Comparison of ENCODE assay signal across 21 mouse cellular contexts in the genomic region with DNA sequence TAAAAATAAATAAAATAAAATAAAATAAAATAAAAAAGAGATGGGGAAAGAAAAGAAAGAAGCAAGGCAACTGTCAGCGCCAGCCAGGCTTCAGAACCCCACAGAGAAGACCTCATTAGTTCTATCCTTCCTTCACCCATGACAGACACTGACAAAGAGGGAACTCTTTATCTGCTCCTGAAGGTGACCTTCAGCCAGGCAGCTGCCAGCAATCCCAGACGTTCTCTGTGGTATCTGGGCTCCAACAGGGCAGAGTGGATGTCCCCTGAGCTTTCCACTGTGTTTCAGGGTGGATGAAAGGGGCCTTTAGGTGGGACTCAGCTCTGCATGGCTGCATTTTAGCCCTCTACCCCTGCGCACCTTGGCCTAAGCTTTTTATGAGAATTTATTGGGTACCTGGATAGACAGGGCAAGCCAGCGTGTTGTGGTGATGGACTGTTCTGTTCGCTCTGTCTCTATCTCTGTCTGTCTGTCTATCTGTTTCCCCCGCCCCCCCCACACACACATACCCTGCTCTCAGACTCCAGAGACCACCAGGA. TPM values are rescaled to one million over a fixed set of nuclear protein-coding genes. Genes with fewer than 3 reads are reported as not detected.
DNase-seq lines count a peak whose midpoint lies in the region; ATAC-seq and TF ChIP-seq lines count a peak whose summit lies in the region.
"Had no signal": no experiment of that assay in that cellular context is flagged by ENCODE, and none has a peak within 500 bp of the region (broad histone marks: within the 10 kb centered on the region; RNA-seq: fewer than 3 reads in every experiment).

No protein-coding gene starts in this region.

- 0 out of 2 replicates have a peak, but pooled peaks have one; percentile 29 for ATAC-seq in hindbrain, postnatal 0 days
- no peak for ATAC-seq in hindbrain, embryonic 11.5 days (ENCODE audit: low FRiP score)
- peak; percentile 65; the same call in 1 of the 2 replicates for ATAC-seq in heart, embryonic 15.5 days (replicated peaks; ENCODE audit: insufficient number of reproducible peaks, insufficient read depth, low FRiP score, low read depth)
- no peak for ATAC-seq in limb, embryonic 12.5 days (ENCODE audit: insufficient number of reproducible peaks, insufficient read depth, low FRiP score, low TSS enrichment, low read depth)
- ATAC-seq: CD4-positive, CD25-positive, alpha-beta regulatory T cell, adult 4 months had no signal

- 40% methylated on average over 6 of the region's 6 CpGs for WGBS in heart, embryonic 10.5 days
- WGBS in hindbrain, postnatal 0 days, result 77% methylated on average over 6 of the region's 6 CpGs
- WGBS in hindbrain, embryonic 11.5 days, result 71% methylated on average over 6 of the region's 6 CpGs
- WGBS in heart, embryonic 15.5 days, result 46% methylated on average over 6 of the region's 6 CpGs
- WGBS in limb, embryonic 12.5 days, result 61% methylated on average over 6 of the region's 6 CpGs

- H3K9ac ChIP-seq in hindbrain, postnatal 0 days (replicated peaks; ENCODE audit: low read length), result no peak overlapping the region
- no peak overlapping the region for H3K9ac ChIP-seq in hindbrain, embryonic 11.5 days (ENCODE audit: low read depth, low read length)
- H3K9ac ChIP-seq in heart, embryonic 15.5 days, result no peak overlapping the region
- no peak overlapping the region for H3K9ac ChIP-seq in limb, embryonic 12.5 days (replicated peaks)
- H3K9ac ChIP-seq: forebrain, embryonic 12.5 days; hindbrain, embryonic 14.5 days; liver, embryonic 14.5 days; lung, embryonic 14.5 days; neural tube, embryonic 15.5 days had no signal

- H3K4me2 ChIP-seq in hindbrain, postnatal 0 days (ENCODE audit: low read depth, low read length), result no peak overlapping the region
- H3K4me2 ChIP-seq in hindbrain, embryonic 11.5 days (replicated peaks; ENCODE audit: low read depth, low read length), result no peak overlapping the region
- no peak overlapping the region for H3K4me2 ChIP-seq in heart, embryonic 15.5 days
- peak overlapping the region; percentile 10; the same call in 1 of the 2 replicates for H3K4me2 ChIP-seq in limb, embryonic 12.5 days
- H3K4me2 ChIP-seq: forebrain, embryonic 12.5 days; hindbrain, embryonic 14.5 days; lung, embryonic 14.5 days; neural tube, embryonic 15.5 days had no signal

- H3K9me3 ChIP-seq in heart, embryonic 10.5 days, result no peaks in the 10 kb centered on the region
- no peaks in the 10 kb centered on the region for H3K9me3 ChIP-seq in hindbrain, postnatal 0 days (ENCODE audit: low read length)
- H3K9me3 ChIP-seq in hindbrain, embryonic 11.5 days (ENCODE audit: control insufficient read depth, low read length), result no peaks in the 10 kb centered on the region
- no peaks in the 10 kb centered on the region for H3K9me3 ChIP-seq in heart, embryonic 15.5 days (replicated peaks)
- H3K9me3 ChIP-seq in limb, embryonic 12.5 days, result no peaks in the 10 kb centered on the region
- H3K9me3 ChIP-seq: forebrain, embryonic 12.5 days; neural tube, embryonic 15.5 days had no signal

- no peak for TF ChIP-seq CTCF in hindbrain, postnatal 0 days (IDR thresholded peaks at IDR 0.05; ENCODE audit: low read depth)

- no peak for DNase-seq in heart, embryonic 10.5 days (ENCODE audit: low spot score)
- no peak for DNase-seq in heart, postnatal 4 days
- DNase-seq in hindbrain, postnatal 0 days (ENCODE audit: low spot score), result no peak
- no peak for DNase-seq in hindbrain, embryonic 11.5 days (ENCODE audit: low spot score)
- no peak for DNase-seq in kidney, postnatal 10 days
- no peak for DNase-seq in lung, postnatal 10 days
- DNase-seq: cerebellum, adult 11-12 months; cerebellum, postnatal 10 days; kidney, adult 8-10 months; lung, embryonic 14.5 days; lung, postnatal 36 days had no signal

- no peaks in the 10 kb centered on the region for H3K27me3 ChIP-seq in heart, embryonic 10.5 days (ENCODE audit: insufficient read depth, poor library complexity, severe bottlenecking)
- H3K27me3 ChIP-seq in hindbrain, postnatal 0 days (ENCODE audit: insufficient read depth, low read length), result no peaks in the 10 kb centered on the region
- H3K27me3 ChIP-seq in hindbrain, embryonic 11.5 days (ENCODE audit: control insufficient read depth, insufficient read depth, low read length), result no peaks in the 10 kb centered on the region
- no peaks in the 10 kb centered on the region for H3K27me3 ChIP-seq in heart, embryonic 15.5 days
- H3K27me3 ChIP-seq in limb, embryonic 12.5 days, result no peaks in the 10 kb centered on the region
- H3K27me3 ChIP-seq: forebrain, embryonic 12.5 days; neural tube, embryonic 15.5 days had no signal

- H3K27ac ChIP-seq in heart, embryonic 10.5 days, result peak overlapping the region; percentile 90
- no peak overlapping the region for H3K27ac ChIP-seq in hindbrain, postnatal 0 days
- H3K27ac ChIP-seq in hindbrain, embryonic 11.5 days (ENCODE audit: low read depth, low read length), result no peak overlapping the region
- peak overlapping the region; percentile 86 for H3K27ac ChIP-seq in heart, embryonic 15.5 days
- H3K27ac ChIP-seq in limb, embryonic 12.5 days, result peak overlapping the region; percentile 68
- H3K27ac ChIP-seq: forebrain, embryonic 12.5 days; hindbrain, embryonic 14.5 days; layer of hippocampus, adult 2 months; liver, embryonic 14.5 days; neural tube, embryonic 15.5 days had no signal

- H3K4me1 ChIP-seq in heart, embryonic 10.5 days, result peaks cover 34% of the 10 kb centered on the region
- no peaks in the 10 kb centered on the region; the same call in 1 of the 2 replicates for H3K4me1 ChIP-seq in hindbrain, postnatal 0 days (ENCODE audit: insufficient read depth, low read length)
- H3K4me1 ChIP-seq in hindbrain, embryonic 11.5 days (replicated peaks; ENCODE audit: control insufficient read depth, insufficient read depth, low read length), result no peaks in the 10 kb centered on the region
- H3K4me1 ChIP-seq in heart, embryonic 15.5 days (replicated peaks), result peaks cover 38% of the 10 kb centered on the region
- peaks cover 43% of the 10 kb centered on the region for H3K4me1 ChIP-seq in limb, embryonic 12.5 days (replicated peaks)

- H3K36me3 ChIP-seq in heart, embryonic 10.5 days, result 0 out of 2 replicates have a peak, but pooled peaks cover 5% of the 10 kb centered on the region
- no peaks in the 10 kb centered on the region for H3K36me3 ChIP-seq in hindbrain, postnatal 0 days (ENCODE audit: insufficient read depth, low read length)
- no peaks in the 10 kb centered on the region for H3K36me3 ChIP-seq in hindbrain, embryonic 11.5 days (ENCODE audit: control insufficient read depth, insufficient read depth, low read length)
- H3K36me3 ChIP-seq in heart, embryonic 15.5 days, result 0 out of 2 replicates have a peak, but pooled peaks cover 4% of the 10 kb centered on the region
- H3K36me3 ChIP-seq in limb, embryonic 12.5 days, result no peaks in the 10 kb centered on the region
- H3K36me3 ChIP-seq: forebrain, embryonic 12.5 days; neural tube, embryonic 15.5 days had no signal

- H3K4me3 ChIP-seq in heart, embryonic 10.5 days, result no peak overlapping the region
- H3K4me3 ChIP-seq in hindbrain, postnatal 0 days (ENCODE audit: low read length), result no peak overlapping the region
- H3K4me3 ChIP-seq in hindbrain, embryonic 11.5 days (ENCODE audit: low read depth, low read length), result no peak overlapping the region
- no peak overlapping the region for H3K4me3 ChIP-seq in heart, embryonic 15.5 days
- no peak overlapping the region for H3K4me3 ChIP-seq in limb, embryonic 12.5 days (replicated peaks)
- H3K4me3 ChIP-seq: erythroblast, embryonic 14.5 days; forebrain, embryonic 12.5 days; layer of hippocampus, adult 2 months; neural tube, embryonic 15.5 days had no signal

RNA-seq across cellular contexts. Expression of a gene that starts 26.1 kb away (rescaled TPM):
- 26.6 and 46.8 TPM in 2 replicates for polyA plus RNA-seq in heart, embryonic 10.5 days (2016; fragmentation: Nextera tagmentation; extraction: Ambion mirVana)
- 100 to 1,000 TPM; 103 to 104 TPM for total RNA-seq in heart, postnatal 4 days (2021)
- 3.7 and 6.0 TPM in 2 replicates for total RNA-seq in hindbrain, postnatal 0 days (2014; rRNA removed)
- polyA plus RNA-seq in hindbrain, postnatal 0 days (2015; fragmentation: Nextera tagmentation; extraction: Ambion mirVana), result 6.0 and 6.2 TPM in 2 replicates
- 2.3 and 2.9 TPM in 2 replicates for polyA plus RNA-seq in hindbrain, embryonic 11.5 days (2014; fragmentation: Nextera tagmentation; extraction: Ambion mirVana)
- 62.2 and 71.4 TPM in 2 replicates for polyA plus RNA-seq in heart, embryonic 15.5 days (2015; fragmentation: Nextera tagmentation; extraction: Ambion mirVana)
- polyA plus RNA-seq in limb, embryonic 12.5 days (2016; fragmentation: Nextera tagmentation; extraction: Ambion mirVana), result 10.3 and 10.7 TPM in 2 replicates
- total RNA-seq: megakaryocyte-erythroid progenitor cell, adult 5-6 weeks had no signal
- polyA plus RNA-seq: CD4-positive, CD25-positive, alpha-beta regulatory T cell, adult 4 months; erythroblast, embryonic 14.5 days had no signal

Comparison
In these comparisons a context has a peak if more than half of its experiments do, and no peak if none do; other contexts are left out.
1. ATAC-seq: peak in hindbrain, postnatal 0 days (single experiment) and heart, embryonic 15.5 days (single experiment); none in hindbrain, embryonic 11.5 days (single experiment) and limb, embryonic 12.5 days (single experiment).
2. H3K27ac ChIP-seq: peak in heart, embryonic 10.5 days (single experiment), heart, embryonic 15.5 days (single experiment) and limb, embryonic 12.5 days (single experiment); none in hindbrain, postnatal 0 days (single experiment) and hindbrain, embryonic 11.5 days (single experiment).